In the genomic region with DNA sequence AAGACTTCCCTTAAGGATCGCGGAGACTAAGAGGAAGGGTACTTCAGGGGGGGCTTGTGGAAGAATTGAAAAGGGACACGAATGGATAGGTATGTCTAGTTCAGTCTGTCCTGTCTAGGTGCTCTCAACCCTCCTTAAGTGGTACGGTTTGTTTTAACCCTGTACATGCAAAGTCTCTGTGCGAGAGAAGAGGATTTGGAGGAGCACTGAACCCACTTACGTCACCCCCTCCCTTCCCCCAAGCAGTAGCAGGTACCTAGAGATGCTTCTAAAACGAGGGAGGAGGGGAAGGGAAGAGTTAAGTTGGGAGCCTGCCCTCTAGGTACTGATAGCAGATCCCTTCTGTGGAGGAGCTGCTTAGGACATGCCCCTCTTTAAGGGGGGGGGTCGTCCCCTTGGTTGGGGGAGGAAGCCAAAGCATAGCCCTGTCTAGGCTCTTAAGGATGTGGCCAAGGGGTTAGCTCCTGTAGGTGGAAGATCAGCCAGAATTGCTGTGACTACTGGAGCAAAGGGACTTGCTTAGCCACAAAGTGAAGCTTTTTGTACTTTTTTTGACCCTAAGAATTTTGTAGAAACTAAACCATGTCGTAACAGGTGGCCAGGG, we compare ENCODE assay signal across 8 mouse cellular contexts.
DNase-seq lines count a peak whose midpoint lies in the region; ATAC-seq and TF ChIP-seq lines count a peak whose summit lies in the region.

No protein-coding gene starts in this region.

- no peak for TF ChIP-seq CTCF in thymus, adult 2 months (IDR thresholded peaks at IDR 0.05; ENCODE audit: borderline replicate concordance, control insufficient read depth, extremely low read depth, insufficient read depth, low read length, poor library complexity)

- TF ChIP-seq POLR2A in thymus, adult 2 months (IDR thresholded peaks at IDR 0.05; ENCODE audit: control insufficient read depth, extremely low read depth, insufficient read depth, low read length, poor library complexity), result no peak

- DNase-seq in kidney, adult 8-10 months, result no peak
- no peak for DNase-seq in embryonic facial prominence, embryonic 10.5 days (ENCODE audit: low spot score)
- DNase-seq in adrenal gland, postnatal 4 days (ENCODE audit: low spot score in 2 of 2), result no peak
- no peak for DNase-seq in thymus, adult 2 months
- no peak for DNase-seq in layer of hippocampus, postnatal 10 days (ENCODE audit: low spot score in 2 of 2)

- peak; percentile 59 for ATAC-seq in kidney, embryonic 16.5 days (ENCODE audit: low FRiP score, low TSS enrichment)
- peak; percentile 49 for ATAC-seq in hindbrain, embryonic 16.5 days
- ATAC-seq in midbrain, embryonic 16.5 days, result peak; percentile 66

- peaks cover 20% of the 10 kb centered on the region; the same call in 1 of the 2 replicates for H3K27me3 ChIP-seq in kidney, embryonic 16.5 days (ENCODE audit: insufficient read depth, low read length)
- H3K27me3 ChIP-seq in embryonic facial prominence, embryonic 10.5 days (replicated peaks; ENCODE audit: low read depth, poor library complexity, severe bottlenecking), result peaks cover 51% of the 10 kb centered on the region
- H3K27me3 ChIP-seq in hindbrain, embryonic 16.5 days (replicated peaks; ENCODE audit: control insufficient read depth, insufficient read depth, low read length), result no peaks in the 10 kb centered on the region
- H3K27me3 ChIP-seq in midbrain, embryonic 16.5 days (ENCODE audit: control insufficient read depth, insufficient read depth, low read depth, low read length), result no peaks in the 10 kb centered on the region
- no peaks in the 10 kb centered on the region for H3K27me3 ChIP-seq in thymus, adult 2 months (ENCODE audit: control insufficient read depth, insufficient read depth, low read length)

- H3K27ac ChIP-seq in kidney, embryonic 16.5 days (ENCODE audit: low read length), result no peak overlapping the region
- H3K27ac ChIP-seq in embryonic facial prominence, embryonic 10.5 days (replicated peaks), result no peak overlapping the region
- no peak overlapping the region for H3K27ac ChIP-seq in hindbrain, embryonic 16.5 days (ENCODE audit: low read depth, low read length)
- H3K27ac ChIP-seq in midbrain, embryonic 16.5 days (ENCODE audit: low read length), result no peak overlapping the region; the same call in 1 of the 2 replicates
- H3K27ac ChIP-seq in thymus, adult 2 months (ENCODE audit: control insufficient read depth, insufficient read depth, low read length), result no peak overlapping the region

- no peaks in the 10 kb centered on the region for H3K9me3 ChIP-seq in kidney, embryonic 16.5 days (ENCODE audit: low read length)
- H3K9me3 ChIP-seq in embryonic facial prominence, embryonic 10.5 days, result no peaks in the 10 kb centered on the region
- H3K9me3 ChIP-seq in hindbrain, embryonic 16.5 days (ENCODE audit: control insufficient read depth, low read length), result no peaks in the 10 kb centered on the region
- H3K9me3 ChIP-seq in midbrain, embryonic 16.5 days (replicated peaks; ENCODE audit: control insufficient read depth, low read length, poor library complexity, severe bottlenecking), result no peaks in the 10 kb centered on the region

- H3K4me1 ChIP-seq in kidney, embryonic 16.5 days (ENCODE audit: insufficient read depth, low read length), result no peaks in the 10 kb centered on the region
- H3K4me1 ChIP-seq in embryonic facial prominence, embryonic 10.5 days, result peaks cover 3% of the 10 kb centered on the region; the same call in 1 of the 2 replicates
- H3K4me1 ChIP-seq in hindbrain, embryonic 16.5 days (ENCODE audit: control insufficient read depth, insufficient read depth, low read depth, low read length), result no peaks in the 10 kb centered on the region; the same call in 1 of the 2 replicates
- peaks cover 5% of the 10 kb centered on the region for H3K4me1 ChIP-seq in midbrain, embryonic 16.5 days (ENCODE audit: control insufficient read depth, insufficient read depth, low read length)
- peaks cover 10% of the 10 kb centered on the region for H3K4me1 ChIP-seq in thymus, adult 2 months (replicated peaks; ENCODE audit: control insufficient read depth, insufficient read depth, low read length)

- no peak overlapping the region; the same call in 1 of the 2 replicates for H3K9ac ChIP-seq in kidney, embryonic 16.5 days (replicated peaks; ENCODE audit: low read length)
- H3K9ac ChIP-seq in hindbrain, embryonic 16.5 days (ENCODE audit: low read depth, low read length), result peak overlapping the region; percentile 66
- peak overlapping the region; percentile 59 for H3K9ac ChIP-seq in midbrain, embryonic 16.5 days (ENCODE audit: low read depth, low read length)

- H3K36me3 ChIP-seq in kidney, embryonic 16.5 days (ENCODE audit: insufficient read depth, low read length), result no peaks in the 10 kb centered on the region
- H3K36me3 ChIP-seq in embryonic facial prominence, embryonic 10.5 days (replicated peaks), result no peaks in the 10 kb centered on the region
- H3K36me3 ChIP-seq in hindbrain, embryonic 16.5 days (ENCODE audit: control insufficient read depth, insufficient read depth, low read length), result no peaks in the 10 kb centered on the region
- H3K36me3 ChIP-seq in midbrain, embryonic 16.5 days (ENCODE audit: control insufficient read depth, insufficient read depth, low read length), result no peaks in the 10 kb centered on the region
- no peaks in the 10 kb centered on the region for H3K36me3 ChIP-seq in thymus, adult 2 months (ENCODE audit: control insufficient read depth, insufficient read depth, low read length)

- 34% methylated on average over 8 of the region's 9 CpGs for WGBS in kidney, embryonic 16.5 days
- WGBS in embryonic facial prominence, embryonic 10.5 days, result 27% methylated on average over 9 of the region's 9 CpGs
- whole genome bisulfite sequencing in hindbrain, embryonic 16.5 days, result 13% methylated on average over 8 of the region's 9 CpGs
- WGBS in midbrain, embryonic 16.5 days, result 25% methylated on average over 9 of the region's 9 CpGs
- WGBS in thymus, adult 2 months, result 19% methylated on average over 9 of the region's 9 CpGs

- H3K4me2 ChIP-seq in kidney, embryonic 16.5 days (replicated peaks; ENCODE audit: low read depth, low read length), result peak overlapping the region; percentile 66
- H3K4me2 ChIP-seq in hindbrain, embryonic 16.5 days (ENCODE audit: low read length), result peak overlapping the region; percentile 74
- H3K4me2 ChIP-seq in midbrain, embryonic 16.5 days (ENCODE audit: low read length), result peak overlapping the region; percentile 62

- peak overlapping the region; percentile 50 for H3K4me3 ChIP-seq in kidney, embryonic 16.5 days (ENCODE audit: low read length)
- peak overlapping the region; percentile 60 for H3K4me3 ChIP-seq in embryonic facial prominence, embryonic 10.5 days
- H3K4me3 ChIP-seq in hindbrain, embryonic 16.5 days (ENCODE audit: low read length), result peak overlapping the region; percentile 48
- peak overlapping the region; percentile 49 for H3K4me3 ChIP-seq in midbrain, embryonic 16.5 days (ENCODE audit: low read depth, low read length)
- H3K4me3 ChIP-seq in thymus, adult 2 months (ENCODE audit: control insufficient read depth, insufficient read depth, low read length), result no peak overlapping the region
